Mouse (Mus musculus): ENCODE measurements around the gene Id2. TPM values are rescaled to one million over a fixed set of nuclear protein-coding genes. Genes with fewer than 3 reads are reported as not detected.

Gene Id2
- 1,380 TPM for polyA plus RNA-seq (2014; fragmentation: Illumina TruSeq; extraction: RNeasy Lipid Tissue Mini Kit (QIAGEN cat#74804); ENCODE audit: low read depth, low replicate concordance)

DNA sequence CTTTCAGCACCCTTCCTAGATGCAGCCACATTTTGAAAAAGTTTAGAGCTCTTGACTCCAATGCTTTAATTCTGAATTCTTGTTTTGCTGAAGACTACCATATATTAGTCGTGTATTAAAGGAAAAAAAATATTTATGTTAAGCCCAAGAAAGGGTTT, at the start of gene Id2:
Gene Id2, minus strand, starts transcription at position 89 of the 158 bp plus-strand sequence.

Other genes with a start within 250 kb of the Id2 start
- 94.4 TPM for gene Kidins220, start 122.2 kb downstream of the Id2 start, polyA plus RNA-seq (2014; fragmentation: Illumina TruSeq; extraction: RNeasy Lipid Tissue Mini Kit (QIAGEN cat#74804); ENCODE audit: low read depth, low replicate concordance)

Measured in adrenal gland, adult 10 weeks (tissue).